Mouse (Mus musculus) heart, adult 18-20 months (tissue): ENCODE data around the gene Neurod2. TPM values are rescaled to one million over a fixed set of nuclear protein-coding genes. Genes with fewer than 3 reads are reported as not detected.

Source experiments
- DNase-seq, 2 experiments: peaks; one replicate each; pipeline ENCODE4 v3.0.0; 2021 to 2022; ENCODE audit warnings: mixed read lengths in 1 of 2
- total RNA-seq, 2 experiments: library from RNA; stranded (reverse); gene quantifications; 2 replicates each; pipeline ENCODE4 v1.2.3; 2021

Neurod2 gene
- total RNA-seq, 2 experiments from 2014 or later = not detected

- DNase-seq = no peak
Measured at GRCm38 (mm10) chr11:98317479-98317878, 12.0 kb downstream of the Neurod2 start.

GRCm38 (mm10) chr11:98313790-98314323 is 15.6 kb downstream of the Neurod2 start:
- DNase-seq = peak in 1 of 2 experiments; percentile 80

GRCm38 (mm10) chr11:98298484-98299205 is 30.8 kb downstream of the Neurod2 start:
- DNase-seq = peak; percentile 20 to 45

- DNase-seq = no peak
Measured at GRCm38 (mm10) chr11:98297778-98298177, 31.7 kb downstream of the Neurod2 start.

- DNase-seq = no peak
Measured at GRCm38 (mm10) chr11:98296916-98297315, 32.5 kb downstream of the Neurod2 start.

- no peak for DNase-seq
Measured at GRCm38 (mm10) chr11:98296277-98296676, 33.2 kb downstream of the Neurod2 start.

- DNase-seq = peak in 1 of 2 experiments; percentile 14
Measured at GRCm38 (mm10) chr11:98295013-98295585, 34.3 kb downstream of the Neurod2 start.

- DNase-seq = peak; percentile 66 to 69
Measured at GRCm38 (mm10) chr11:98294188-98295012, 35.0 kb downstream of the Neurod2 start.

GRCm38 (mm10) chr11:98293070-98293469 is 36.4 kb downstream of the Neurod2 start:
- no peak for DNase-seq

GRCm38 (mm10) chr11:98290906-98291305 is 38.5 kb downstream of the Neurod2 start:
- DNase-seq = no peak

- no peak for DNase-seq
Measured at GRCm38 (mm10) chr11:98289873-98290272, 39.6 kb downstream of the Neurod2 start.

GRCm38 (mm10) chr11:98287961-98288360 is 41.5 kb downstream of the Neurod2 start:
- DNase-seq = no peak

- DNase-seq = no peak
Measured at GRCm38 (mm10) chr11:98287531-98287930, 41.9 kb downstream of the Neurod2 start.

GRCm38 (mm10) chr11:98285368-98285767 is 44.1 kb downstream of the Neurod2 start:
- DNase-seq = no peak

- no peak for DNase-seq
Measured at GRCm38 (mm10) chr11:98284230-98284629, 45.2 kb downstream of the Neurod2 start.

GRCm38 (mm10) chr11:98283740-98284139 is 45.7 kb downstream of the Neurod2 start:
- DNase-seq = no peak

Other genes with a start within 250 kb of the Neurod2 start
- gene Fbxl20, start 179.2 kb downstream of the Neurod2 start, total RNA-seq = 10 to 100 TPM; 19.1 to 22.2 TPM
- gene Med1, start 136.4 kb downstream of the Neurod2 start, total RNA-seq = 10 to 100 TPM; 37.3 to 39.0 TPM
- gene Cdk12, start 126.6 kb downstream of the Neurod2 start, total RNA-seq = 10 to 100 TPM; 18.2 to 22.1 TPM
- 1 to 10 TPM; 4.3 to 5.1 TPM for gene Ppp1r1b, start 18.8 kb upstream of the Neurod2 start, total RNA-seq
- 10 to 100 TPM; 15.8 to 20.6 TPM for gene Stard3, start 28.7 kb upstream of the Neurod2 start, total RNA-seq
- 1,000 to 10,000 TPM; 1,636 to 2,096 TPM for gene Tcap, start 54.2 kb upstream of the Neurod2 start, total RNA-seq
- under 1 TPM; 0.84 to 0.90 TPM for gene Pnmt, start 56.8 kb upstream of the Neurod2 start, total RNA-seq
- 1 to 10 TPM; 8.1 to 9.1 TPM for gene Pgap3, start 70.8 kb upstream of the Neurod2 start, total RNA-seq
- gene Erbb2, start 82.8 kb upstream of the Neurod2 start, total RNA-seq = 1 to 10 TPM; 5.6 to 5.9 TPM
- gene Mien1, start 109.3 kb upstream of the Neurod2 start, total RNA-seq = 10 to 100 TPM; 63.9 to 65.9 TPM
- under 1 TPM; 0.21 to 0.30 TPM for gene Grb7, start 116.7 kb upstream of the Neurod2 start, total RNA-seq
- gene Ikzf3, start 216.4 kb upstream of the Neurod2 start, total RNA-seq = 1 to 10 TPM in 1 of 2 experiments, under 1 TPM in 1; 0.89 to 5.0 TPM
- not detected for gene Zpbp2, start 221.4 kb upstream of the Neurod2 start, total RNA-seq